Mouse (Mus musculus) cerebellum, adult 8-10 months (tissue): ENCODE data around the gene Ramac.
A peak's percentile ranks its signal among the peaks of the same experiment; 100 is the strongest.

Experiments
- DNase-seq: peaks from one replicate; pipeline ENCODE4 v3.0.0; 2022

The Ramac gene

DNA sequence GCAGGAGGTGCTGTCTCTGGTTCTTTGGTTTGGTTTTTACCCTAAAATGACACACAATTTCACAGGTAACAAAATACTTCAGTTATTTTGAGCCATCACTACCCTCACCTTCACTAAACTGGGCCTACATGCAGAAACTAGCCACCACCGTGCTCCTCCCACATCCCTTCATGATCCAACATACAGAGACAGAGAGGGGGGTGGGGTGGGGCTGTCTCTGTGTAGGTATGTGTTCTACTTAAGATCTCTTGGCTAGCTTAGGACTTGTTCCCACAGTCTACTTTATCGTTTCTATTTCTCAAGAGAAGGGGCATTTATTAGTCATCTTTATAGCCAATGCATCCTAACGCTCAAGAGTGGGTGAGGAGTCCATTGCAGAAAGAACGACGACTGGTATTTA lies 25.8 kb downstream of the Ramac start:
- DNase-seq, result peak; percentile 21

GRCm38 (mm10) chr7:81789095-81789757 lies 26.5 kb downstream of the Ramac start, which contains the start of gene 3110040N11Rik:
Gene 3110040N11Rik (minus strand): TSS chr7:81789478.
- DNase-seq, result peak; percentile 78

GRCm38 (mm10) chr7:81806067-81806466 lies 43.3 kb downstream of the Ramac start:
- DNase-seq, result no peak
